Mouse (Mus musculus): ENCODE results near the gene Chst1. TPM values are rescaled to one million over a fixed set of nuclear protein-coding genes. Genes with fewer than 3 reads are reported as not detected.

Chst1 gene
- polyA plus RNA-seq, 1 experiment from 2014 or later = 26.2 TPM

- Histone ChIP-seq H3K36me3 (no peaks in the 10 kb centered on the region), H3K27ac (no peak overlapping the region), H3K9ac (replicated peaks) (no peak overlapping the region), H3K4me2 (replicated peaks) (no peak overlapping the region), H3K4me1 (replicated peaks) (peaks cover 11% of the 10 kb centered on the region), H3K27me3 (no peaks in the 10 kb centered on the region), H3K9me3 (no peaks in the 10 kb centered on the region), H3K4me3 (replicated peaks) (no peak overlapping the region)
- ATAC-seq = peak; percentile 62
- 38% methylated on average over 1 of the region's 1 CpGs for WGBS
Measured at GRCm38 (mm10) chr2:92658293-92659150, 59.0 kb downstream of the Chst1 start.

GRCm38 (mm10) chr2:92659491-92660035, 60.1 kb downstream of the Chst1 start:
- Histone ChIP-seq H3K27ac (no peak overlapping the region), H3K27me3 (no peaks in the 10 kb centered on the region), H3K4me2 (replicated peaks) (no peak overlapping the region), H3K4me3 (replicated peaks) (no peak overlapping the region), H3K9me3 (no peaks in the 10 kb centered on the region), H3K4me1 (replicated peaks) (peaks cover 21% of the 10 kb centered on the region), H3K9ac (replicated peaks) (no peak overlapping the region), H3K36me3 (no peaks in the 10 kb centered on the region)
- WGBS = 75% methylated on average over 7 of the region's 7 CpGs
- ATAC-seq = no peak

GRCm38 (mm10) chr2:92662534-92663068, 63.1 kb downstream of the Chst1 start:
- no peak overlapping the region for H3K9ac ChIP-seq (replicated peaks)
- H3K27me3 ChIP-seq = no peaks in the 10 kb centered on the region
- 92% methylated on average over 6 of the region's 6 CpGs for WGBS
- no peak overlapping the region for H3K27ac ChIP-seq
- no peaks in the 10 kb centered on the region for H3K9me3 ChIP-seq
- no peak overlapping the region for H3K4me3 ChIP-seq (replicated peaks)
- ATAC-seq = no peak
- H3K36me3 ChIP-seq = no peaks in the 10 kb centered on the region
- H3K4me1 ChIP-seq (replicated peaks) = peaks cover 21% of the 10 kb centered on the region
- no peak overlapping the region for H3K4me2 ChIP-seq (replicated peaks)

Small RNAs within 50 kb of the gene (microRNA-seq; reads per million reads assigned to microRNA genes)
- gene Mir7221 (not detected), gene Mir7222 (not detected)

Other genes with a start within 250 kb of the Chst1 start
- 32.8 and 36.0 TPM in 2 replicates for gene Pex16, start 225.0 kb upstream of the Chst1 start, polyA plus RNA-seq (2015; fragmentation: Nextera tagmentation; extraction: Ambion mirVana)
- 1.5 and 2.5 TPM in 2 replicates for gene Large2, start 224.8 kb upstream of the Chst1 start, polyA plus RNA-seq (2015; fragmentation: Nextera tagmentation; extraction: Ambion mirVana)
- 8.0 and 8.9 TPM in 2 replicates for gene 1700029I15Rik, start 217.2 kb upstream of the Chst1 start, polyA plus RNA-seq (2015; fragmentation: Nextera tagmentation; extraction: Ambion mirVana)
- gene Mapk8ip1, start 198.4 kb upstream of the Chst1 start, polyA plus RNA-seq (2015; fragmentation: Nextera tagmentation; extraction: Ambion mirVana) = 86.9 and 111 TPM in 2 replicates
- 35.8 and 36.2 TPM in 2 replicates for gene Cry2, start 165.7 kb upstream of the Chst1 start, polyA plus RNA-seq (2015; fragmentation: Nextera tagmentation; extraction: Ambion mirVana)
- 8.9 and 10.6 TPM in 2 replicates for gene Slc35c1, start 139.2 kb upstream of the Chst1 start, polyA plus RNA-seq (2015; fragmentation: Nextera tagmentation; extraction: Ambion mirVana)